11 mouse cellular contexts compared by ENCODE assay signal in genomic region chr6:119419412-119419811, GRCm38 (mm10). TPM values are rescaled to one million over a fixed set of nuclear protein-coding genes. Genes with fewer than 3 reads are reported as not detected.
DNase-seq lines count a peak whose midpoint lies in the region; ATAC-seq and TF ChIP-seq lines count a peak whose summit lies in the region.
"Had no signal": no experiment of that assay in that cellular context is flagged by ENCODE, and none has a peak within 500 bp of the region (broad histone marks: within the 10 kb centered on the region; RNA-seq: fewer than 3 reads in every experiment).

No protein-coding gene starts in this region.

- H3K27me3 ChIP-seq in heart, embryonic 15.5 days: no peaks in the 10 kb centered on the region
- H3K27me3 ChIP-seq in lung, embryonic 14.5 days (ENCODE audit: insufficient read depth, low read length): no peaks in the 10 kb centered on the region
- no peaks in the 10 kb centered on the region for H3K27me3 ChIP-seq in small intestine, adult 2 months (ENCODE audit: control insufficient read depth, insufficient read depth, low read length)
- H3K27me3 ChIP-seq: neural tube, embryonic 13.5 days had no signal

- H3K4me3 ChIP-seq in heart, embryonic 15.5 days: no peak overlapping the region
- H3K4me3 ChIP-seq in lung, embryonic 14.5 days (ENCODE audit: low read depth, low read length): no peak overlapping the region
- H3K4me3 ChIP-seq in small intestine, adult 2 months (ENCODE audit: low read depth, low read length): no peak overlapping the region
- H3K4me3 ChIP-seq: megakaryocyte, embryonic 14.5 days; neural tube, embryonic 13.5 days had no signal

- H3K27ac ChIP-seq in heart, embryonic 15.5 days: peak overlapping the region; percentile 45
- H3K27ac ChIP-seq in lung, embryonic 14.5 days (ENCODE audit: low read depth): peak overlapping the region; percentile 52
- peak overlapping the region; percentile 32 for H3K27ac ChIP-seq in small intestine, adult 2 months (ENCODE audit: insufficient read depth, low read depth, low read length)

- H3K9ac ChIP-seq in heart, embryonic 15.5 days: no peak overlapping the region
- no peak overlapping the region for H3K9ac ChIP-seq in lung, embryonic 14.5 days
- H3K9ac ChIP-seq: neural tube, embryonic 13.5 days had no signal

- no peak for ATAC-seq in heart, embryonic 15.5 days (replicated peaks; ENCODE audit: insufficient number of reproducible peaks, insufficient read depth, low FRiP score, low read depth)
- ATAC-seq in lung, embryonic 14.5 days (ENCODE audit: insufficient read depth): no peak

- DNase-seq in heart, postnatal 36 days: no peak
- no peak for DNase-seq in lung, embryonic 14.5 days
- no peak for DNase-seq in lung, adult 18-20 months
- DNase-seq in ZHBTc4 (ENCODE audit: low read depth, low spot score): peak; percentile 80
- no peak for DNase-seq in adipocyte (ENCODE audit: low spot score)
- DNase-seq: thymus, postnatal 14 days had no signal

- TF ChIP-seq CTCF in lung, embryonic 14.5 days (IDR thresholded peaks at IDR 0.05; ENCODE audit: low read depth): no peak
- no peak for TF ChIP-seq CTCF in small intestine, adult 2 months (IDR thresholded peaks at IDR 0.05; ENCODE audit: extremely low read depth, insufficient read length, insufficient replicate concordance, low read depth, low read length)

- no peaks in the 10 kb centered on the region for H3K36me3 ChIP-seq in heart, embryonic 15.5 days
- no peaks in the 10 kb centered on the region for H3K36me3 ChIP-seq in lung, embryonic 14.5 days (ENCODE audit: insufficient read depth)
- H3K36me3 ChIP-seq in small intestine, adult 2 months (ENCODE audit: control insufficient read depth, insufficient read depth, low read length): no peaks in the 10 kb centered on the region
- H3K36me3 ChIP-seq: neural tube, embryonic 13.5 days had no signal

- TF ChIP-seq POLR2A in small intestine, adult 2 months (IDR thresholded peaks at IDR 0.05; ENCODE audit: low read depth, low read length): no peak

- H3K9me3 ChIP-seq in heart, embryonic 15.5 days (replicated peaks): no peaks in the 10 kb centered on the region
- no peaks in the 10 kb centered on the region for H3K9me3 ChIP-seq in lung, embryonic 14.5 days (ENCODE audit: low read depth, low read length)
- H3K9me3 ChIP-seq: neural tube, embryonic 13.5 days had no signal

- H3K4me2 ChIP-seq in heart, embryonic 15.5 days: no peak overlapping the region
- no peak overlapping the region for H3K4me2 ChIP-seq in lung, embryonic 14.5 days
- H3K4me2 ChIP-seq: liver, embryonic 11.5 days; neural tube, embryonic 13.5 days had no signal

- H3K4me1 ChIP-seq in heart, embryonic 15.5 days (replicated peaks): peaks cover 27% of the 10 kb centered on the region
- H3K4me1 ChIP-seq in lung, embryonic 14.5 days (ENCODE audit: insufficient read depth): no peaks in the 10 kb centered on the region
- peaks cover 24% of the 10 kb centered on the region for H3K4me1 ChIP-seq in small intestine, adult 2 months (ENCODE audit: control insufficient read depth, insufficient read depth, insufficient read length, low read length)

- intact Hi-C loops in heart, postnatal 36 days (cut with DNase I): no loop called here

- 66% methylated on average over 7 of the region's 7 CpGs for WGBS in heart, embryonic 15.5 days
- 53% methylated on average over 7 of the region's 7 CpGs for WGBS in lung, embryonic 14.5 days
- 79% methylated on average over 7 of the region's 7 CpGs for WGBS in small intestine, adult 2 months

RNA-seq across cellular contexts. Expression of gene Adipor2, which starts 1.9 kb away (rescaled TPM):
- 31.2 and 33.9 TPM in 2 replicates for polyA plus RNA-seq in heart, embryonic 15.5 days (2015; fragmentation: Nextera tagmentation; extraction: Ambion mirVana)
- total RNA-seq in heart, postnatal 36 days (2021): 10 to 100 TPM; 61.9 to 65.0 TPM
- polyA plus RNA-seq in lung, embryonic 14.5 days (2014; fragmentation: Nextera tagmentation; extraction: Ambion mirVana): 28.1 and 29.0 TPM in 2 replicates
- 43.4 and 112 TPM in 2 replicates for polyA plus RNA-seq in small intestine, adult 2 months (2012; rRNA removed)
